Mouse (Mus musculus) liver, embryonic 14.5 days (tissue): ENCODE results near the gene Prex1.

Experiments
- CTCF ChIP-seq: IDR thresholded peaks from 2 replicates; pipeline ENCODE4 v1.5.1; 2016; ENCODE audit warnings: antibody characterized with exemption, low read depth, control low read depth
- EP300 ChIP-seq: IDR thresholded peaks from 2 replicates; pipeline ENCODE4 v1.6.1; 2016; ENCODE audit warnings: antibody characterized with exemption, low read depth

GRCm38 (mm10) chr2:166720416-166720815, 6.8 kb upstream of the Prex1 start:
- TF ChIP-seq EP300 (no peak), CTCF (no peak)
